Mouse (Mus musculus) spleen, adult 2 months (tissue): ENCODE data around the gene Gak. TPM values are rescaled to one million over a fixed set of nuclear protein-coding genes. Genes with fewer than 3 reads are reported as not detected.

Experiments
- DNase-seq, 2 experiments: peaks; one replicate each; pipeline versions ENCODE4 v3.0.0 to v3.0.0-alpha.2; 2012 to 2021; ENCODE audit warnings: low spot score in 2 of 2, low read depth in 1 of 2
- H3K27ac ChIP-seq: fragments of 200-500 bp; 2 replicates; pipeline ENCODE4 v1.5.1; 2012; ENCODE audit warnings: low read length, inconsistent platforms; ENCODE audit not compliant: insufficient read depth
- H3K27me3 ChIP-seq: fragments of 200-500 bp; 2 replicates; pipeline ENCODE4 v1.6.1; 2012; ENCODE audit warnings: mild to moderate bottlenecking, moderate library complexity, low read length, inconsistent platforms; ENCODE audit not compliant: control insufficient read depth, insufficient read depth
- H3K36me3 ChIP-seq: fragments of 200-500 bp; 2 replicates; pipeline ENCODE4 v1.6.1; 2012; ENCODE audit warnings: mild to moderate bottlenecking, low read length, inconsistent platforms; ENCODE audit not compliant: control insufficient read depth, insufficient read depth
- H3K4me1 ChIP-seq: fragments of 200-500 bp; 2 replicates; pipeline ENCODE4 v1.6.1; 2011; ENCODE audit warnings: inconsistent platforms; ENCODE audit not compliant: control insufficient read depth, insufficient read depth, insufficient read length
- H3K4me3 ChIP-seq: fragments of 200-500 bp; 2 replicates; pipeline ENCODE4 v1.5.1; 2011; ENCODE audit warnings: mild to moderate bottlenecking, inconsistent platforms; ENCODE audit not compliant: insufficient read depth, insufficient read length; ENCODE audit errors: extremely low read depth
- CTCF ChIP-seq: fragments of 200-500 bp; IDR thresholded peaks from 2 replicates; pipeline ENCODE4 v1.5.1; 2011; ENCODE audit warnings: mild to moderate bottlenecking, inconsistent platforms; ENCODE audit not compliant: insufficient read depth, insufficient read length, insufficient replicate concordance; ENCODE audit errors: extremely low read depth
- POLR2A ChIP-seq: fragments of 200-500 bp; IDR thresholded peaks from 2 replicates; pipeline ENCODE4 v1.6.1; 2011; ENCODE audit warnings: low read depth, low read length, inconsistent platforms
- WGBS: fragments of 180-500 bp; shearing (Covaris S2); methylation state at CpG from one replicate; pipeline ENCODE4 v1.1.7; 2018; 5-methylcytosine and 5-hydroxymethylcytosine counted together
- polyA plus RNA-seq: library from polyadenylated mRNA; depleted of rRNA; stranded (reverse); fragments of >200 nt; gene quantifications from 2 replicates; pipeline ENCODE4 v1.2.3, GENCODE M21; 2012

Gene Gak
- polyA plus RNA-seq, 1 experiment = 69.2 TPM

DNA sequence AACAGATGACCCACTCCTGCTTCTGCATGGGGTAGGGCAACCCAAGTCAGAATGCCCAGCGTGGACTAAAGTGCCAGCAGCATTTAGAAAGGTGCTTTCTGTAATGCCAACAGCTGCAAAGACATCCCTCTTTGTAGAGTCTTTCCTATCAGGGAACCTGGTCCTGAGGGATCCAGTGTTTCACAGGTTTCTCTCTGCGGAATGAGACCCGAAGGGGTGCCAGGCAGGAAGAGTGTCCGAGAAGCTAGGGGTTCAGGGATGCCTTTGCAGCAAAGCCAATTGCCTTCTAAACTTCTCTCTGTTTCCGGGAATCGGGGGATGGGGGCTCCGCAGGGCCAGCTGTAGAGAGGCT is 80.4 kb downstream of the Gak start:
- Histone ChIP-seq H3K4me3 (no peak overlapping the region), H3K4me1 (no peaks in the 10 kb centered on the region), H3K27me3 (peaks cover 7% of the 10 kb centered on the region), H3K27ac (no peak overlapping the region), H3K36me3 (no peaks in the 10 kb centered on the region)
- no peak for DNase-seq
- WGBS = 22% methylated on average over 7 of the region's 7 CpGs
- TF ChIP-seq CTCF (no peak), POLR2A (no peak)

DNA sequence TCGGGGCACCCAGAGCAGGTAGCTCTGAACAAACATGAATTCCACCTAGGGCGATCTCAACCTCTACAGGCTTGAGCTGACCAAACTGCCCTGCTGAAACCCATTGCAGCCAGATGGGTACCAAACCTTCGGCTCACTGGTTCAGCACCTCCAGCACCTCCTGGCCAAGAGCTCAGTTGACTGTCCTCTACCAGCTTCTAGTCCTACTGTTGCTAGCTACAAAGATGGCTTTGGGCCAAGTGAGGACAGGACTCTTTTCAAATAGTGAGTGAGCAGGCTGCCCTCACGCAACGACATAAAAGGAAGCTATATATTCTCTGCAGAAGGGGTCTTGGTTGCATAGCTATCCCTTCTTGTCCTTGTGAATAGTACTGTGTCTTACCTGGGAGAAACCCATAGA is 81.9 kb downstream of the Gak start:
- WGBS = 88% methylated on average over 5 of the region's 5 CpGs
- peaks cover 7% of the 10 kb centered on the region for H3K27me3 ChIP-seq
- H3K4me3 ChIP-seq = no peak overlapping the region

DNA sequence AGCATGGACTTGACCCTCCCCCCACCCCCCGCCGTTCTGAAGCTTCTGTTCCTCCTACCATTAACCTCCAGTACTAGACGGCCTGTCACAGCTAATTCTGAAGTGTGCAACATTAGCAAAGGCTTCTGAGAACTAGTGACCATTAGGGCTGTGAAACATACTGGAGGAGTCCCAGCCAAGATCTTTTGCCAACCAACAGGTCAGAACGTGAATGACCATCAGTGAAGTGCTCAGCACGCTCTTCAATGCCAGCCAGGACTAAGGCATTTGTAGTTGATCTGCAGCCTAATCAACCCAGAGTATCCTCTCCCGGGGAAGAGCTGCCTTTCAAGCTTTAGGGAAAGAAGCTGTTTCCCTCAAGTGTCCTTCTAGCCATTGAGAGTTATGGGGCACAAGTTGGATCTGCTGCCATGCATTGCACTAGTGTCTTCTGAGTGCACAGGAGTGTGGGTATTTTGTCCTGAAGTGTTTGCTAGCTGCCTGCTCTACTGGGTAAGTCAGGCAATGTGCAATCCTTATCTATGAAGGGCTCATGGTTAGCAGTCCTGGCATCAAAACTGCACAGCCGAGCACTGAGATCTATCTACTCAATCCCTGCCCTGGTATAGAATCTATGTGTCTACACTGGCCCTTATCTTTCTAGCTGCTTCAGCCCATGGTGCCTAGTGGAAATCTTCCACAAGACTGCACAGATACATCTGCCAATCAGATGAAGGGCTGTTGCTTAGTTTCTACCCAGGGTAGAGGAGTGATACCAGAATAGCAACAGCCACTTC is 85.9 kb downstream of the Gak start:
- WGBS = 68% methylated on average over 7 of the region's 7 CpGs
- TF ChIP-seq POLR2A = no peak
- TF ChIP-seq CTCF = no peak
- no peaks in the 10 kb centered on the region for H3K4me1 ChIP-seq
- no peaks in the 10 kb centered on the region for H3K36me3 ChIP-seq
- no peaks in the 10 kb centered on the region; the same call in 1 of the 2 replicates for H3K27me3 ChIP-seq
- no peak overlapping the region for H3K4me3 ChIP-seq
- DNase-seq = no peak
- no peak overlapping the region for H3K27ac ChIP-seq

More for the DNA sequence above, 81.9 kb downstream of the Gak start:
- no peaks in the 10 kb centered on the region for H3K36me3 ChIP-seq
- no peak overlapping the region for H3K27ac ChIP-seq
- DNase-seq = no peak
- no peak for TF ChIP-seq CTCF
- no peak for TF ChIP-seq POLR2A
- no peaks in the 10 kb centered on the region for H3K4me1 ChIP-seq

DNA sequence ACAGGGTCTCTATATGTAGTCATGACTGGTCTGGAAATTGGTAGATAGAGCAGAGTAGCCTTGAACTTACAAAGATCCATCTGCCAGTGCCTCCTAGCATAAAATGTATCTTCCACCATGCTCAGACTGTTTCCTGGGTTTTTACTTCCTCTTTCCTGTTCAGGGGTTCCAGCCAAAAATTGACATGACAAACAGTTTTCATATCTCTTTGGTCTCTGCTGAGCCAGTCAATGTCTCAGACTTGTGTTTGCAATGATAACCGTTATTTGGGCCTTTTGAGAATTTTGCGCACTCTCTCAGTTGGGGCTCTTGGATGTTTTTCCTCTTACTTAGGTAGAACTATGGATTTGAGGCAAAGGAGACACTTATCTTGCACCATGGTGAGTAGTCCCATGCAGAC is 95.4 kb downstream of the Gak start:
- WGBS = 92% methylated on average over 2 of the region's 2 CpGs
- Histone ChIP-seq H3K27ac (no peak overlapping the region), H3K36me3 (no peaks in the 10 kb centered on the region), H3K27me3 (no peaks in the 10 kb centered on the region), H3K4me3 (no peak overlapping the region), H3K4me1 (no peaks in the 10 kb centered on the region)
- no peak for TF ChIP-seq CTCF
- no peak for TF ChIP-seq POLR2A
- no peak for DNase-seq

DNA sequence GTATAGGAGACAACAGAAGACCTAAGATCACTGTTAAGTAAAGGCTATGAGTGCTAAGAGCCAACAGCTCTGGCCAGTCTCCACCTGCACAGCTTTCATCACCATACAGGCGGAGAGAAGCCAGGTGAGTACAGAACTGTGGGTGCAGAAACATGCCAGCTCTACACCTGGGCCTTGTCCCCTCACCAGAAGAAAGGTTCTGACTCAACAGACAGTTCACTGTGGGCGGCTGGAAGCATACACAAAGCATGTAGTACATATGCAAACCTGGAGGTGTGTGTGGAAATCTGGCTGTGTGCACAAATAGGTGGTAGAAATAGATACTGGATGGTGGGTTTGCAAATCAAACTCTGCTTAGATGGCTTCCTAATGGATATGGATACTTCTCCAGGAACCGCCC is 107.0 kb downstream of the Gak start:
- Histone ChIP-seq H3K36me3 (no peaks in the 10 kb centered on the region), H3K27me3 (no peaks in the 10 kb centered on the region), H3K27ac (no peak overlapping the region), H3K4me1 (no peaks in the 10 kb centered on the region), H3K4me3 (no peak overlapping the region)
- 80% methylated on average over 3 of the region's 3 CpGs for WGBS
- no peak for DNase-seq
- no peak for TF ChIP-seq CTCF
- TF ChIP-seq POLR2A = no peak

DNA sequence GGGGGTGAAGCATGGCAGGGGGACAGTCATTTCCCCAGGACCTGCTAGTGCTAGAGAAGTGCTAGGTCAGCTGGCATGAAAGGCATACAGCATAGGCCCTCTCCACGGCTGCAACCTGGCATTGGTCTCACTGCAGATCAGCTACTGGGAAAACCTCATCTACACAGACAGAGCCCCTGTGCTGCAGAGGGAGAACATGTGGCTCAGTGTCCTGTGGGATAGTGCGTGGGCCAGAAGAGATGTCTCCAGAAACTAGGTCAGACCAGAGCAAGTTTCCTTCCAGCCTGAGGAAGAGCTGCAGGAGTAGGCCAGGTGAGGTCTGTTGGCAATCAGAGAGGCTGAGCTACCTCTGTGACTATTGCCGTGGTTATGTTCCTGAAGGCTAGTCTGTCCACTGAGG is 107.7 kb downstream of the Gak start:
- Histone ChIP-seq H3K27me3 (no peaks in the 10 kb centered on the region), H3K36me3 (no peaks in the 10 kb centered on the region), H3K27ac (no peak overlapping the region), H3K4me1 (no peaks in the 10 kb centered on the region), H3K4me3 (no peak overlapping the region)
- WGBS = 82% methylated on average over 3 of the region's 3 CpGs
- DNase-seq = no peak
- TF ChIP-seq POLR2A (no peak), CTCF (no peak)

DNA sequence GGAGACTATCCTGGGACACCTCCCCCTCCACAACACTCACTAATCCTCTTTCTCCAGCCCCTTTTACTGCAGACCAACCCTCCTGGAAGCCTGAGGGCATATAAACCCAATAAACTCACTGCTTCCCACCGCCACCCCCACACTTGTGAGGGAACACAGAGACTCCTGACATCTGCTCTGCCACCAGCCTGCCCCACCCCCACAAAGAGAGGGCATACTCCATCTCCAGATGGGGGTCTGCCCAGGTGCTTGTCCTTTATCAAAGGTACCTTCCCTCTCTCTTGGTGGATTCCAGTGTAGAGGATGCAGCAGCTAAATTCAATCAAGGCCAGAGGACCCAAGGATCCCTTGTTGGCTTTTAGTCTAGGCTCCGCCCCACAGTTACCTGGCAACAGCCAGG is 108.5 kb downstream of the Gak start:
- no peak for DNase-seq
- 76% methylated on average over 2 of the region's 2 CpGs for WGBS
- no peaks in the 10 kb centered on the region for H3K36me3 ChIP-seq
- H3K4me1 ChIP-seq = no peaks in the 10 kb centered on the region
- H3K27ac ChIP-seq = no peak overlapping the region
- TF ChIP-seq POLR2A (no peak), CTCF (no peak)
- no peaks in the 10 kb centered on the region for H3K27me3 ChIP-seq
- H3K4me3 ChIP-seq = no peak overlapping the region
